Mouse (Mus musculus) v-Abl transformed pro-B cells (cell line): ENCODE measurements around the gene Fam163a.

ENCODE experiments used
- in situ Hi-C, 2 experiments: fragments of 400-800 bp; cut with MboI; formaldehyde crosslinking; loops; one replicate each; pipeline ENCODE4 v1.15.1; 2025; ENCODE audit not compliant: unreplicated experiment in 2 of 2

Gene Fam163a

GRCm38 (mm10) chr1:156203961-156204655 is 718 bp downstream of the Fam163a start:
- in situ Hi-C loops = no loop called here

DNA sequence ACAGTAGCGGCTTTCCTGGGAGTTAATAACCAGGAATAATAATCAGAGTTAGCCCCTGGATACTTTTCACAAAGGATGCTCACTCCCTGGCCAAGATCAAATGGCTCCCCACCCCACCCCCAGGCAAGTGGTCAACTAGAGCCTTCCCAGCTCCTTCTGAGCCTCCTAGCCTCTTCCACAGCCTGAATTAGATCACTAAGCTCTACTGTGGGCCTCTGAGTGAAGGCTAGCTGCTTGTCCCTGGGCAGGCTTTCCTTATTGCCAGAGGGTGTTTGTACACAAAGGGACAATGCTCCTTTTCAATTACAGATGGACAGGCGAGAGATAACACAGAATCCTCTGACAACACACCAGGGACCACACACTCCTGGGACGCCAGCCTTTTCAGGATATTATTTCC is 2.2 kb downstream of the Fam163a start:
- in situ Hi-C loops = no loop called here

- in situ Hi-C loops = no loop called here
Measured at GRCm38 (mm10) chr1:156201069-156201468, 3.8 kb downstream of the Fam163a start.

GRCm38 (mm10) chr1:156197588-156197987 is 7.2 kb downstream of the Fam163a start:
- in situ Hi-C loops = no loop called here

DNA sequence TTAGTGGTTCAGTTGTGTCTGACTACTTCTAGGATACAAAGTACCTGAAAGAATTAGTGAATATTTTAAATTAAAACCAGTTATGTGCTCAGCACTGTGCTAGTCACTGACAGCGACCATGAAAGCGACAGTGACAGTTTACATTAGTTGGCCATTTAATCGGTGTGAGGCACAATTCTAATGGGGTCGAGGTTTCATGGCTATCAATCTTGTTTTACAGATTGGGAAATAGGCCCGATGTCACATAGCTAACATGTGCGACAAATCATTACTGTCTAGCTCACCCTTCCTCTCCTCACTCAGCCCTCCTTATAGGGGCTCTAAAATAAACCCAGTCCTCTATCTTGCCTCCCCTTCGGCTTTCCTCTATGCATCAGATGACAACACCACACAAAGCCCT is 11.5 kb downstream of the Fam163a start:
- in situ Hi-C loops = no loop called here

DNA sequence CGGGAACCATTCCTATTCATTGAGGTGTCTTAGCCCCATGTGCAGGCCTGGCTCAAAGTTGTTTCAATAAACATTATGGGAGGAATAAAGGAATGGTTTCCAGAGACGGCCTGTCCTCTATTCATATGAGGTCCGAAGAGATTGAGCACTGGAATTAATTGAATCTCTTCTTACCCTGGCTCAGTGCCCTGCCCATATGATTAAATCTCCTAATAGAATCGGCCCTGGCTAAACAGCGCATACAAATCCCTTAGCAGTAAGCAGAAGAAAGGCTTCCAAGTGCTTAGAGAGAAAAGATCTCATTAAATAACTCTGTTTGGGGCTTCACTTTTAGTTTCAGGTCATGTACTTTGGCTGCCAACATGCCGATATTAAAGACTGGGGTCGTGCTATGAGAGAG is 12.0 kb downstream of the Fam163a start:
- in situ Hi-C loops = no loop called here

- in situ Hi-C loops = no loop called here
Measured at GRCm38 (mm10) chr1:156186646-156187045, 18.2 kb downstream of the Fam163a start.

DNA sequence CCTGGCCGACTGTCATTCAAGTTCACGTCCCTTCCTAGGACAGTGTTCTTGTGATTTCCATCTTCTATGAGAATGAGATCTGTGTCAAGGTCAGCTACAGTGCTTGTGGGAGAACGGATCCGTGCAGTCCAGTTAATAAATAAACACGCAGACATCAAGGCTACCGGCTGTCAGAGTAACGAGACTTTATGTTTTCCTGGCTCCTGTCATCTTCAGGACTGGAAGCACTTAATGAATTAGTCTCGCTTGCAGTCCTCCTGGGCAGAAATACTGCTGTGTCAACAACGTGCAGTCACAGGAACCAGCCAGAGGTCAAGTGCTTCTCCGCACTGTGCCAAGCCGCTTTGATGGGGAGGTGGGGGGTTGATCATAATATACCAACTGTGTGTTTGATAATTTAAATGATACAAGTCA is 20.7 kb downstream of the Fam163a start:
- in situ Hi-C loops = no loop called here

- in situ Hi-C loops = no loop called here
Measured at GRCm38 (mm10) chr1:156183176-156183958, 21.5 kb downstream of the Fam163a start.

GRCm38 (mm10) chr1:156179875-156180274 is 25.0 kb downstream of the Fam163a start:
- in situ Hi-C loops = no loop called here

GRCm38 (mm10) chr1:156168737-156169136 is 36.1 kb downstream of the Fam163a start:
- in situ Hi-C loops = no loop called here

- in situ Hi-C loops = no loop called here
Measured at GRCm38 (mm10) chr1:156116770-156117169, 88.1 kb downstream of the Fam163a start.

DNA sequence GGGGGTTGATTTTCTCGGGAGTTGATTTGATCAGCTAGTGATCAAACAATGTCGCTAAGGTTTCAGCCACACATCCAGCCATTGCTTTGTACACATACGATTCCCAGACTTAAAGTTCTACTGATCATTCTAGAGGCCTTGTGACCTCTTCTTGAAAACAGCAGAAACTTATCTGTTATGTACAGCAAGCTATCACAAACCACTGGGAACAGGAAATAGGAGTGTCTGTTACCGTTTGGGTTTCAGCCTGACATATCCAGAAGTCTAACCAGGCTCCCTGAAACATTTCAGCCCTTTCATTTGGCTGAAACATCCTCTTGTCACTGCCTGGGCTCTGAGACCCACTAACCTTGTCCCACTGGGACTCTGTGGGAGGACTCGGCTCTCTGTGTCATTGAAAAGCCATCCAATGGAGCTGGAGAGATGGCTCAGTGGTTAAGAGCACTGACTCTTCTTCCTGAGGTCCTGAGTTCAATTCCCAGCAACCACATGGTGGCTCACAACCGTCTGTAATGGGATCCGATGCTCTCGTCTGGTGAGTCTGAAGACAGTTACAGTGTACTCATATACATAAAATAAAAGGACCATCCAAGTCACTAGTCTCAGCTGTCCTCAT is 90.8 kb downstream of the Fam163a start:
- in situ Hi-C loops = no loop called here

GRCm38 (mm10) chr1:156112142-156112541 is 92.7 kb downstream of the Fam163a start:
- in situ Hi-C loops = no loop called here

DNA sequence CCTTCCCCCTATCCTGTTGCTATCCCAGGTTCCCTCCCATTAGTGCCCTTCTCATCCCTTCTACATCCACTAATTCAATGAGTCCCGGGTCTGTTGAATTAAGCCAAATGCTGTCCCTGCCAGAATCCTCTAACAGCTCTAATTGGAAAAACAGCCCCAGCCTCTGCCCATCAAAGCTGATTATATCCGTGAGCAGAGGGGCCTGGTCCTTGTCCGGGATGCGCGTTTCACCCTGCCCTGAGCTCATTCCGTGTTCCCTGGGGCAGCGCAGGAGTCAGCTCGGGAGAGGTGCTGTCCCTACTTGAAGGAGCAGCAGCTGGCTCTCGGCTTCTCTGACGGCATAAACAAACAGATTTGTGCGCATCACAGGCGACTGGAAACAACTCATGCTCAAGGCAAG is 93.1 kb downstream of the Fam163a start:
- in situ Hi-C loops = no loop called here

GRCm38 (mm10) chr1:156111090-156111489 is 93.7 kb downstream of the Fam163a start:
- in situ Hi-C loops = no loop called here

GRCm38 (mm10) chr1:156108400-156108799 is 96.4 kb downstream of the Fam163a start:
- in situ Hi-C loops = no loop called here

- in situ Hi-C loops = no loop called here
Measured at GRCm38 (mm10) chr1:156107424-156107823, 97.4 kb downstream of the Fam163a start.

- in situ Hi-C loops = no loop called here
Measured at GRCm38 (mm10) chr1:156105381-156105780, 99.4 kb downstream of the Fam163a start.

DNA sequence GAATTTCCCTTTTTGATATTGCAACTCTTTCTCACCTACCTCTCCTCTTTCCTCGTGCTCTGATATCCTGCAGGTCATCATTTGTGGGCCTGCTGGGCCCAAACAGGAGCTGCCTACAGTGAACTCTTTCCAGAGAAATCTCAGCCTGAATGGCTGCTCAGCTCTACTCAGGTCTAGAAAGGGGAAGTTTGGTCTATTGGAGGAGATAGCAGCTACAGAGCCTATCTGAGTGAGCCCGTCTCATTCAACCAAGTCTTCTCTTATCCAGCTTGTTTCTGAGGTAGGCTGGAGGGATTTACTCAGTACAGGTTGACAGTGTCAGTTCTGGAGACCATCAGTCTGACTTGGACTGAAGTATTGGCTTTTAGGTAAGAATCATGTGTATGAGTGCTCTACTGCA is 101.1 kb downstream of the Fam163a start:
- in situ Hi-C loops = no loop called here

DNA sequence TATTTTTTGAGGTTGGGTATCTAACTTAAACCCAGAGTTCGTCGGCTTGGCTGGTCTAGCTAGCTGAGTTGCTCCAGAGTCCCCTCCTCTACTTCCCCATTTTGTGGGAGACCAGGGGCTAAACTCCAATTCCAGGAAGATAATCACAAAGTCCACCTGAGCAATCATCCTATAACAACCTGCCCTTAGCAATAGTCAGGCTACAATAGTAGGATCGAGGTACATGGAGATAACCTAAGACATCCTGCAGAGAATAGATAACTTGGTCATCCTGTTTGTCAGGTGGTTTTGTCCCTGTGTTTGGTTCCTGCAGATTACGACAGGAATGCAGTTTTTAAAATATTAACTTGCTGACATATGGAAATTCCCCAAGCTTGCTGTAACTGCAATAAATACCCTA is 113.0 kb downstream of the Fam163a start:
- in situ Hi-C loops = no loop called here

DNA sequence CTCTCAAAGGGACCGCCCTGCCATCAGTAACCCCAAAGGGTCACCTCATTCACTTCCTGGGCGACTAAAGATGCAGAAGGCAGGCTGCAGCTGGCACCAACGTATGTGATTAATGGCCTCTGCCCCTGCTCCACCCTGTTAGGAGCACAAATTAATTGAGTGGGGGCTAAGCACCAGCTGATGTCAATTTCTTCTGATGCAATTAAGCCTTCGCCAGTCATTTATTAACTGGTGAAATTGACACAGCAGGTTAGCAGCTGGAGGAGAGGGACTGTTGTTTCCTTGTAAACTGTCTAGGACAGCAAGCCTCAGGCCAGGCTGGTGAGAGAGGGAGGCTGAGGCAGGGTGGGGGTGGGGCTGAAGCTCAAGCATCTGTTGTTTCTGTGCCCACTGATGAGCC is 114.8 kb downstream of the Fam163a start:
- in situ Hi-C loops = no loop called here
